Mouse (Mus musculus) gastrocnemius, postnatal 14 days (tissue): ENCODE measurements around the gene Cyp2w1. TPM values are rescaled to one million over a fixed set of nuclear protein-coding genes. Genes with fewer than 3 reads are reported as not detected.

Experiments
- DNase-seq: peaks from one replicate; pipeline ENCODE4 v3.0.0; 2021; ENCODE audit warnings: mixed read lengths
- intact Hi-C: fragments of 180-260 bp; cut with DNase I; formaldehyde crosslinking; loops from one replicate; pipeline ENCODE4 v1.15.1; 2025; ENCODE audit warnings: low total_unique reads
- microRNA-seq, 2 experiments: library from miRNA; unstranded; fragments of <30 nt; microRNA quantifications; one replicate each; pipeline ENCODE4 v1.2.0; 2021
- total RNA-seq, 2 experiments: library from RNA; stranded (reverse); gene quantifications; 2 replicates each; pipeline ENCODE4 v1.2.3; 2021

Cyp2w1 gene
- total RNA-seq, 2 experiments from 2014 or later = not detected

DNA sequence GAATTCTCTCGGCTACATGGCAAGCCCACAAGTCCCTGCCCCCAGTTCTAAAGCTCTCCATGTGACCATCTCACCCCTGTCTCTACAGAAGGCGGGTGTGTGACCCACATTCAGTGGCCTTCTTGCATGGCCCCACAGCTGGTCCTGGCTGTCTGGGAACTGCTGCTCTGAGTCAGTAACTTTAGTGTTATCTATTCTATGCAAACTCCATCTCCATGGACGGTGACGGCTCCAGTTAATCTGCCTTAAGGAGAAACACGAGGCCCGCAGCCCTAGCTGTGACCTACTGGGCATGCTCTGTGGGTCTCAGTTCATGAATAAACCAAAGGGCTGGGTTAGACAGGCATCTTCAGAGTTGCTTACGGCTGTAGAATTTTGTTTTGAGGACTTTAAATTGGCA, 42.0 kb downstream of the Cyp2w1 start:
- intact Hi-C loops = no loop called here
- DNase-seq = no peak

DNA sequence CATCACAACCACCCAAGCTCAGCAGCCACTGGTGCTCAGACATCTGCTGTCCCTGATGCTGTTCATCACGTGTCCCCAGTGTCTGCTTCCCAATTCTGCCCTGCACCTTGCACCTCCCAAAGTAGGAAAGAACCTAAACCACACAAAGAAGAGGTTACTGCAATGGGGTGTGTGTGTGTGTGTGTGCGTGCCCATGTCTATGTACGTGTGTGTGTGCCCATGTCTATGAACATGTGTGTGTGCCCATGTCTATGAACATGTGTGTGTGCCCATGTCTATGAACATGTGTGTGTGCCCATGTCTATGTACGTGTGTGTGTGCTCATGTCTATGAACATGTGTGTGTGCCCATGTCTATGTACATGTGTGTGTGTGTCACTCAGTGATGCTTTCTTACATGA, 43.1 kb downstream of the Cyp2w1 start:
- no peak for DNase-seq
- intact Hi-C loops = no loop called here

DNA sequence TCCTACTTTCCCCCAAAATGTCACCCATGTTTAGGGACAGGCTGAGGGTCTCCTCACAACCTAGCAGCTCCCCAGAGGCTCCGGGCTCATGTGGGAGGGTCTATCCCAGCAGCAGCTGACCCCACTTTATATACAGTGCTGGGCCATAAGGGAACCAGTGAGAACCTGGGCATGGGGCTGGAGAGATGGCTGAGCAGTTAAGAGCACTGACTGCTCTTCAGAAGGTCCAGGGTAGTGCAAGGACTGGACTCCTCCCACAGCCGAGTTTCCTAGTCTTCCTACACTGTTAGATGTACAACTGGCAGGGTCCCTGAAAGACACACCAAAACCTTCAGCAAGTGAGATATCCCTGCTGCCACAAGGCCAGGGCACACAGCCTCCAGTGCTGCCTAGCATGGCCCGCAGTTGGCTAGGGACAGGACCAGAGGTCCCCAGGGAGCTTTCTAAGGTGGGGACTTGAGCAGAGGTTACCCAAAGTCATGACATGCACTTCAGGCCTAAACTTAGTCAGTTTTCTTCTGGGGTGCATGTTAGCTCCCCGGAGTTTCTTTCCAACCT, 45.0 kb downstream of the Cyp2w1 start:
- intact Hi-C loops = no loop called here
- DNase-seq = no peak

DNA sequence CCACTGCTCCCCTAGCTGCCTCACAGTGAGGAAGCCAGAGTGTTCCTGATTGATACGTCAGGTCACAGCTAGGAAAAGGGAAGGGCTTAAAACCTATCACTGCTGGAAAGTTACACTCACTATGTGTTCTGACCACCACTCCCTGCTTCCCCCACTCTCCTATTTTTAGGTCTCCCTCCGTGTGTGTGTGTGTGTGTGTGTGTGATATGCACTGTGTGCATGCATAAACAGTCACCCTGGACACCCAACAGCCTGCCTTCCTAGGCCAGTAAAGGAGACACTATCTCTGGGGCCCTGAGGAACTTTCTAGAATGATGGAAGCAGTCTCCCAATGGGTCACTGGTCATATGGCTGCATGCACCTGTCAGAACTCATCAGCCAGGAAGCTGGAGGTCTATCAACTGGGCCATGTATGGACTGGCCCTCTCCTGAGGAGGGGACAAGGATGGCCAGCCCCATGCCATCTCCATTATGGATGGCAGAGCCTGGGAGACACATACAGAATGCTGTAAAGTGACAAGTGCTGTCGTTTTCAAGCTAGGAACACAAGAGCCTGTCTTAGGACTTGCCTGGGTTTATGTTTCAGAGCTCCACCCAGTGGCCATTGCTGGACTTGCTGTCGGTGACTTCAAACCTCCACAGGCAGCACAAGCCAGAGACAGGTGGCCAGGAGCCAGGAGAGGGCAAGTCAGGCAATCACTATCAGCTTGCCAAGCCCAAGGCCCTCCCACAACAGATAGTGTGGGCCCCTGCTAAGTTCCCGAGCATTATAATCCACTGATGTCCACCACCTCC, 45.7 kb downstream of the Cyp2w1 start:
- intact Hi-C loops = no loop called here
- peak; percentile 96 for DNase-seq

DNA sequence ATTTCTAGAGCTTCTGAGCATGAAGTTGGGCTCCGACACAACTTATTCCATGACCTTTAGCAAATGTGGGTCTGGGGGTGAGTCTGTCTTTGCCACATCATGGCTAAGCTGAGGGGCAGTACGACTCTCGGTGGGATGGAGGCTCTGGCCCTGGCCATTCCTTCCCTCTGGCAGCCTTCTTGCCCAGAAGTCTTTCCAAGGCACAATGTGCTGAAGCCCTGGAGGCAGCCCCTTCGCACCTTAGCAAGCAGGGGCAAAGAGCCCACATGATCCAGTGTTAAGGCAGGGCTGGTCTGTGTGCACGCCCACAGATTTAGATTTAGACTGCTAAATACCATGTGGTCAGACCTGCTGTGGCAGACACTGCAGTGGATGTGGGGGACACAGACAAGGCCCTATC, 46.4 kb downstream of the Cyp2w1 start:
- intact Hi-C loops = no loop called here
- DNase-seq = no peak

DNA sequence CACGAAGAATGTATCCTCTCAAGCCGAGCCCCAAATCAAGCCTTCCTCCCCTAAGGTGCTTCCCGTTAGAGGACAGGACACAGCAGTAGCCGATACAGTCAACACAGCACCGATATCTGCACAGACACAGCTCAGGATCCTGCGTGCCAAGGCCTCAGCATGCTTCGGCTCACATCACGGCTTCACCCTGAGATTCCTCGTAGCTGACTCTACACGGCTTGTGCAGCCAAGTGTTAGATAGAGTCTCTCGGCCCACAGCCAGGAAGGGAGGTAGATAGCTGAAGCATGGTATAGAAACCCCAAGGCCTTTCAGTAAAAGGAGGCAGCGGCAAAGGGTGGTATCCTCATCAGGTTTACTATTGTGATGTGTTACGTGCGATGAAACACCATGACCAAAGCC, 47.6 kb downstream of the Cyp2w1 start:
- intact Hi-C loops = no loop called here
- DNase-seq = no peak

DNA sequence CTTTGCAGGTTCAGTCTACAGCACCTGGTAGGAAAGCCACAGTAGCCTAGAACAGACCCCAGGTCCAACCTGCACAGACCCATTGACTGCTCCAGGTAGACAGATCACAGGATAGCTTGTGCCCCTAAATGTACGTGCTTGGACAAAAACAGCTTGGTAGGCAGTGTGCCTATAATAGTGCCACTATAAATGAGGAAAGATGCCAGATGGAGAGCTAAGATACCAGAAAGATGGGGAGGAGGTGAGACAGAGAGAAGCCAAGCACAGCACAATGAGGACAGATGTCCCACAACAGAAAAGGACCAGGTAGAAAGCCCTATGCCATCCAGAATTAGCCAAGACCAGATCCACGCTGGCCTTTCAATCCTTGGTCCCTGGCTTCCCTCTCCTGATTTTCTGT, 49.7 kb downstream of the Cyp2w1 start:
- intact Hi-C loops = loop anchor here (2.0 kb wide), 1 partner anchor 41 kb away; no protein-coding TSS in a partner anchor
- no peak for DNase-seq

DNA sequence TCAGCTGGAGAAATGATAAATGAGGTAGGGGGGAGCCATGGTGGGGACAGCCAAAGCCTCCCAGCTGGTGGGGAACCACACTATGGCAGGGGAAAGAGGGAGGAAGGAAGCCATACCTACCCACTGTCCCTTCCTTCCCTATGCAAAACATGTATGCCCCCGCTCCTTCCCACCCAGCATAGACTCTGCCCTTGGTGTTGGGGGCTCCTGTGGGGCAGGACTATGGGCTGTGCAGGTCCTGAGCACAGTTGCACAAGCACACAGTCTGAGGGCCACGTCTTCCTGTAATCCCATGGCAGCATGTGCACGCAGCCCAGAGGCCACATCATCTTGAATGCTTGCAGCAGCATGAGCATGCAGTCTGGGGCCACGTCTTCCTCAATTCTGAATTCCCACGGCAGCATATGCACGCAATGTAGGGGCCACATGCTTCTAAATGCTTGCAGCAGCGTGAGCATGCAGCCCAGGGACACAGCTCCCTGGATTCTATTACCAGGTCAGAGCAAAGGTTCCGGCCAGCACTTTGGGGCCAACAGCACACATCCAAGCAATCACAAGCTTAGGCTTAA, 51.4 kb downstream of the Cyp2w1 start:
- no peak for DNase-seq
- intact Hi-C loops = loop anchor here (2.0 kb wide), 1 partner anchor 43 kb away; no protein-coding TSS in a partner anchor

DNA sequence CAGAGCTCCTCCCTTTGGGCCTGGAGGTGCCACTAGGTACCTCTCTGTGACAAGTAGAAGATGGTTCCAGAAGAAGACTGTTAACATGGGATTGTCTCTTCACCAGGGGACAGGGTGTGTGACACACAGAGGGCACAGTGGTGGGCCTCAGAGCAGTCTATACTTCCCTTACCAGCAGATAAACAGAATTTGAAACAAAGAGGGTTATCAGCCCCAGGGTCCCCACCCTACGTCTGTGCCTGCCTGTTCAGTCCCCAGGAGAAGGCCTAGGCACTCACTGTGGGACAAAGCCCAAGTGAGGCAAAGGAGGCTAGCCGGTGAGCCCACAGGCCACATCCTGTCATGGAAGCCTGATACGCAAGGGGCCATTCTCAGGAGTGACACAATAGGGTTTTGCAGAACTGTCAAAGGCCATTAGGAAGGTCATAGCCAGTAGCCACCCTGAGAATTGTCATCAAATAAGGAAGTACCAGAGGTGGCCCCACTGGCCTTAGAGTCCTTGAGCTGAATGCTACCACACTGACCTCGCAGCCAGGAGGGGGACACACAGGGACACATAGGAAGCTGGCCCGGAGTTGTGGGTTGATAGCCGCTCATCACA, 52.5 kb downstream of the Cyp2w1 start, which contains the start of gene C130050O18Rik:
Gene C130050O18Rik, plus strand, starts transcription at position 480 of the 601 bp plus-strand sequence.
- no peak for DNase-seq
- intact Hi-C loops = no loop called here

DNA sequence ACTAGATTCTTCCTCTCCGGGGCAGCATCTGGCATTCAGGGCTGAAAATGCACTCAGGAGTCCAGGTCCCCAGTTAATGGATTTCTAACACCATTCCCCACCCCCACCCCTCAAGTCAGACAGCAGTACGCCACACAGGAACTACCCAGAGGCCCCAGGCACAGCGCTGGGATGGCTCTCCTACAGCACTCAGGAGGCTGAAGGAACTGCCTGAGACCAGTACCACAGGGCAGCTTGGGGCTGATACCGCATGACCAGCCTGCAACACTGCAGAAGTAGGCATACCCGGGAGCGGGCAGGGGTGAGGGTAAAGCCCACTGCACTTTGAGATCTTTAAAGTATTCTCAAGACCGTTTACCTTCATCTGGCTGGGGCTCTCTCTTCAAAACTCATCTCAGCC, 53.1 kb downstream of the Cyp2w1 start:
- DNase-seq = no peak
- intact Hi-C loops = no loop called here

DNA sequence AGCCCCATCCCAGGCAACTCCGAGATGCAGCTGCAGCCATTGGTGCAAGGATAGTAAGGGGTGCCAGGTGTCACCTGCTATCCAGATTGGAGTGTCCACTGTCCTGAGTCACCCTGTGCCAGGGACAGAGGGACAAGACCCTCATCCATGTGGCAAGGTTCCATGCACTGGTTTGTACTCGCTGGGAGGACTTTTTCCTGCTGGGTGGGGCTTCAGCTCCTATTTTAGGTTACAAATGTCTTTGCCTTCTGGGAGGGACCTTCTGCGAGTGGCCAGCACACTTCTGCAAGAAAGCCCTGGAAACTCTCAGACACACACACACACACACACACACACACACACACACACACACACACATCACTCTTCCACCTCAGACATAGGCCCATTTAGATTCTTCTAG, 53.5 kb downstream of the Cyp2w1 start:
- intact Hi-C loops = no loop called here
- no peak for DNase-seq

Small RNA genes lying within 50 kb of the gene (microRNA-seq; reads per million reads assigned to microRNA genes)
- 172 to 212 reads per million in 2 experiments for gene Mir339

Other genes starting within 250 kb of the Cyp2w1 start
- 1 to 10 TPM; 1.1 to 2.1 TPM for gene Prkar1b, start 202.6 kb upstream of the Cyp2w1 start, total RNA-seq
- 10 to 100 TPM in 1 of 2 experiments, 1 to 10 TPM in 1; 9.3 to 10.2 TPM for gene Dnaaf5, start 202.4 kb upstream of the Cyp2w1 start, total RNA-seq
- gene Sun1, start 152.0 kb upstream of the Cyp2w1 start, total RNA-seq = 10 to 100 TPM; 31.0 to 33.2 TPM
- gene Get4, start 100.3 kb upstream of the Cyp2w1 start, total RNA-seq = 10 to 100 TPM; 36.2 to 39.8 TPM
- gene Adap1, start 27.0 kb upstream of the Cyp2w1 start, total RNA-seq = 1 to 10 TPM in 1 of 2 experiments, under 1 TPM in 1; 0.78 to 2.0 TPM
- gene Cox19, start 1.2 kb upstream of the Cyp2w1 start, total RNA-seq = 10 to 100 TPM; 58.6 to 79.3 TPM
- gene Gpr146, start 25.1 kb downstream of the Cyp2w1 start, total RNA-seq = 10 to 100 TPM; 17.2 to 26.0 TPM
- gene C130050O18Rik, start 52.7 kb downstream of the Cyp2w1 start, total RNA-seq = under 1 TPM; 0.39 to 0.60 TPM
- gene Gper1, start 70.5 kb downstream of the Cyp2w1 start, total RNA-seq = 1 to 10 TPM; 2.2 to 2.4 TPM
- gene 3110082I17Rik, start 107.9 kb downstream of the Cyp2w1 start, total RNA-seq = 1 to 10 TPM; 9.2 TPM
- 10 to 100 TPM in 1 of 2 experiments, 1 to 10 TPM in 1; 8.6 to 10.2 TPM for gene Zfand2a, start 131.9 kb downstream of the Cyp2w1 start, total RNA-seq
- not detected for gene Uncx, start 190.9 kb downstream of the Cyp2w1 start, total RNA-seq